Mouse (Mus musculus) adrenal gland, postnatal 0 days (tissue): ENCODE data around the gene Ermap. TPM values are rescaled to one million over a fixed set of nuclear protein-coding genes. Genes with fewer than 3 reads are reported as not detected.

ENCODE experiments used
- microRNA-seq: library from miRNA; unstranded; fragments of <30 nt; microRNA quantifications from one replicate; pipeline ENCODE4, GENCODE M21; 2016; ENCODE audit warnings: borderline replicate concordance; ENCODE audit not compliant: insufficient number of aligned reads
- polyA plus RNA-seq: library from polyadenylated mRNA; unstranded; fragments of >200 nt; fragmentation: Nextera tagmentation; extraction: Ambion mirVana; gene quantifications from 2 replicates; pipeline ENCODE4 v1.2.1, GENCODE M21; 2015

The Ermap gene
- 5.5 and 11.7 TPM in 2 replicates for polyA plus RNA-seq

GRCm38 (mm10) chr4:119189864-119190263, at the start of gene Ermap:
Ermap (minus strand) TSS chr4:119190011.

GRCm38 (mm10) chr4:119232410-119233255, 42.8 kb upstream of the Ermap start, which contains the start of the genes AU022252 and P3h1:
AU022252 (minus strand) TSS chr4:119232712.
P3h1 (plus strand) TSS chr4:119232915.

GRCm38 (mm10) chr4:119218169-119218568, 28.4 kb upstream of the Ermap start, which contains the start of gene Tmem269:
Tmem269 (minus strand) TSS chr4:119218217.

GRCm38 (mm10) chr4:119194909-119195581, 5.2 kb upstream of the Ermap start, which contains the start of gene Svbp:
Svbp (plus strand) TSS chr4:119195306.

DNA sequence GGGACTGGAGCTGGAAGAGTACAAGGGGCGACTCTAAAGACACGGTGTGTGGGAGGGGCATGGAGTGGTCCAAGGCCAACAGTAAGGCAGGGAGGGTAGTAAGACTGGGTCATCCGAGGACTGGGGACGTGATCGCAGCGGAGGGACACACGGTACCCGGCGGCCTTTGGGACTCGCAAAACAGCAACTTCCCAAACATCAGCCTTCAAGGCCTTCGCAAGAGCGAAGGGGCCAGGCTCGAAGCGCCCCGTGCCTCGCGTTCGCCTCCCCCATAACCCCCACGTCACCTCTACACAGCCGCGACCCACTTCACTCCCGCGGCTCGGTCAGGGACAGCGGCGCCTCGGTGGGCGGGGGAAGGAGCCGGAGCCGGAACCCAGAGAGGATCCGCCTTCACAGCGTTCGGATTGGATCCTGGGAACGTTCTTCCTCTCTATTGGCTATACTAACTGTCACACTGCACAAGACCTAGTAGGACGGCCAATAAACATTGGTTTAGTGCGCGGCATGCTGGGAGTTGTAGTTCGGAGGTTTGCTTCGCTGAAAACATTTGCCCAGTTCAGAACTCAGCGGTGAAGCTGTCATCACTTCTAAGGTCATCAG, 15.9 kb downstream of the Ermap start, which contains the start of gene Zfp691:
Gene Zfp691 (minus strand): TSS at position 345 of the 603 bp plus-strand sequence.

Small RNA genes lying within 50 kb of the gene (microRNA-seq; reads per million reads assigned to microRNA genes)
- gene Mir1957a, result not detected

Other genes starting within 250 kb of the Ermap start
- not detected in 2 replicates for gene Lao1, start 228.4 kb downstream of the Ermap start, polyA plus RNA-seq
- 11.3 and 16.9 TPM in 2 replicates for gene Slc2a1, start 81.3 kb downstream of the Ermap start, polyA plus RNA-seq
- 4.9 and 6.4 TPM in 2 replicates for gene Zfp691, start 15.8 kb downstream of the Ermap start, polyA plus RNA-seq
- 120 and 153 TPM in 2 replicates for gene Svbp, start 5.3 kb upstream of the Ermap start, polyA plus RNA-seq
- 0.11 and 0.36 TPM in 2 replicates for gene Tmem269, start 28.2 kb upstream of the Ermap start, polyA plus RNA-seq
- gene AU022252, start 42.7 kb upstream of the Ermap start, polyA plus RNA-seq, result 23.8 and 31.5 TPM in 2 replicates
- gene P3h1, start 42.9 kb upstream of the Ermap start, polyA plus RNA-seq, result 30.4 and 39.4 TPM in 2 replicates
- 0.61 TPM in 1 of 2 replicates, not detected in the other for gene Cldn19, start 65.4 kb upstream of the Ermap start, polyA plus RNA-seq
- 450 and 484 TPM in 2 replicates for gene Ybx1, start 104.6 kb upstream of the Ermap start, polyA plus RNA-seq
- 77.7 and 110 TPM in 2 replicates for gene Ppih, start 130.5 kb upstream of the Ermap start, polyA plus RNA-seq
- 22.5 and 24.1 TPM in 2 replicates for gene Ccdc30, start 225.5 kb upstream of the Ermap start, polyA plus RNA-seq
- gene Ppcs, start 232.4 kb upstream of the Ermap start, polyA plus RNA-seq, result 76.2 and 117 TPM in 2 replicates
- gene Zmynd12, start 232.8 kb upstream of the Ermap start, polyA plus RNA-seq, result 4.2 and 6.6 TPM in 2 replicates